Mouse (Mus musculus) brain, embryonic 14.5 days (tissue): ENCODE results near the gene 1700093K21Rik. TPM values are rescaled to one million over a fixed set of nuclear protein-coding genes. Genes with fewer than 3 reads are reported as not detected.
"Not testable (repeated sequence)": the region's sequence is repeated elsewhere in the genome, so short reads cannot be mapped to it uniquely, and the experiment has no call there.

Experiments used
- DNase-seq: peaks from one replicate; pipeline ENCODE4 v3.0.0-alpha.2; 2011; ENCODE audit warnings: low read depth
- CTCF ChIP-seq: fragments of 200-500 bp; IDR thresholded peaks from 2 replicates; pipeline ENCODE4 v1.5.1; 2012; ENCODE audit warnings: inconsistent platforms, mild to moderate bottlenecking, moderate library complexity, borderline replicate concordance; ENCODE audit not compliant: insufficient read depth, insufficient read length; ENCODE audit errors: extremely low read depth
- POLR2A ChIP-seq: fragments of 200-500 bp; IDR thresholded peaks from 2 replicates; pipeline ENCODE4 v1.6.1; 2012; ENCODE audit warnings: mild to moderate bottlenecking, inconsistent platforms, borderline replicate concordance; ENCODE audit not compliant: poor library complexity, insufficient read depth, insufficient read length, severe bottlenecking; ENCODE audit errors: extremely low read depth
- polyA plus RNA-seq: library from polyadenylated mRNA; depleted of rRNA; stranded (reverse); fragments of >200 nt; gene quantifications from 2 replicates; pipeline ENCODE4 v1.2.3, GENCODE M21; 2012; rRNA removed

1700093K21Rik gene
- polyA plus RNA-seq = 0.74 and 0.81 TPM in 2 replicates

DNA sequence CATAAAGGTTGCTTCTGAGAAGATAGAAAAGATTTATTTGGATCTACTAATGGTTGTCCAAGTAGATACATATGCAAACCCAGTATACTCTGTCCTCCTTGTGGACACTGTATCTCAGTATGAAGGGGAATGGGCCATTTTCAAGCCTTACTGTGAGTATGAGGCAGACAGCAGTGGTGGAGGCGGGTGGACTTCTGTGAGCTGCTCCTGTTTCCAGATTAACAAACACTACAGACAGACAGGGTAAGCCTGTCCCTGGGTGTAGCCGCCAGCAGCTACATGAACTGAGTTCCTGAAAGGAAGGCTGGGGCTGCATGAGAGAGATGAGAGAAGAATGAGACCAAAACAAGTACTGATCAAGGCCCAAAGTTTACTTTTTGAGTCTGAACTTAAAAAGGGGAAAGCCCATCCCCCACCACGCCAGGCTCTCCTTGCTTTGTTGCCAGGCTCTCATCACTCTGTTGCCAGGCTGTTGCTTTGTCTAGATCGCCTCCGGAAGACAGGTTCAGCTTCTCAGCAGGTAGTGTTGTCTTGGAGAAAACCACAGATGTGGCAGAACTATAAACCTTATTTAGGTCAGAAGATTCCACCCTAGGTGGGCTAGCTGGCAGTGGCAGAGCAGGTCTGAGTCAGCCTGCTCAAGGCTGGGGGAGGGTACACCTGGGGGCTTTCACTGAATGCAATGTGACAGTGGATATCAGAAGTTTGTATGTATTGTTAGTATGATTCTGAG is at the start of gene 1700093K21Rik:
Gene 1700093K21Rik, minus strand, starts transcription at position 683 of the 733 bp plus-strand sequence.
- DNase-seq = peak; percentile 9
- TF ChIP-seq CTCF (no peak), POLR2A (no peak)

DNA sequence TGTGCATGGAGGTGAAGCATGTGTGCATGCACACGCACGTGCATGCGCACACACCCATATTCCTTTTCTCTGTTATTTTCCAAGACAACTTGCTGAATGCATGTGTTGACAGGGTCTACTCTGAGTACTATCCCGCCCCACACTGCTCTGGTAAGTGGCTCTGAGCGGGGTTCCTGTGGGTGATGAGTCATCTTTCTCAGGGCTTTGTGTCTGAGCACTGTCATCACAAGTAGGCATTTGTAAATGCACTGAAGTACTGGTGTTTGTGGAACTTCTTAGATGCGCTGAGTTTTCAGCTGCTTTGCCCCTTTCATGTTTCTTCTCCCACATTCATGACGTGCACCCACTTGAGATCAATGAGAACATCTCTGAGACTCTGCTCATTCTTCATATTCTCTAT is 49.2 kb upstream of the 1700093K21Rik start:
- no peak for DNase-seq
- no peak for TF ChIP-seq POLR2A

DNA sequence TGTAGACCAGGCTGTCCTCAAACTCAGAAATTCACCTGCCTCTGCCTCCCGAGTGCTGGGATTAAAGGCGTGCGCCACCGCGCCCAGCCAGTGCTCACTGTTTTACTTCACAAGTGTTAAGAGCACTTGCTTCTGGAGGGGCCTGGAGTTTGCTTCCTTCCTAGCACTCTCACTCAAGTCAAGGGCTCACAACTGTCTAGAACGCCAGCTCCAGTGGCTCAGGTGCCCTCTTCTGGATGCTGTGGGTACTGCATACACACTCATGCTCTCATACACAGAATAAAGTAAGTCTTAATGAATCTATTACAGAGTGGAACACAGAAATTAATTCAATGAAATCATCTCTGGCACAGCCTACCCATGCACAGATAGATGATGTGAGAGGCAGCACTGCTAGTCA is 44.8 kb upstream of the 1700093K21Rik start:
- TF ChIP-seq POLR2A (no peak), CTCF (peak; percentile 79)
- peak; percentile 84 for DNase-seq

DNA sequence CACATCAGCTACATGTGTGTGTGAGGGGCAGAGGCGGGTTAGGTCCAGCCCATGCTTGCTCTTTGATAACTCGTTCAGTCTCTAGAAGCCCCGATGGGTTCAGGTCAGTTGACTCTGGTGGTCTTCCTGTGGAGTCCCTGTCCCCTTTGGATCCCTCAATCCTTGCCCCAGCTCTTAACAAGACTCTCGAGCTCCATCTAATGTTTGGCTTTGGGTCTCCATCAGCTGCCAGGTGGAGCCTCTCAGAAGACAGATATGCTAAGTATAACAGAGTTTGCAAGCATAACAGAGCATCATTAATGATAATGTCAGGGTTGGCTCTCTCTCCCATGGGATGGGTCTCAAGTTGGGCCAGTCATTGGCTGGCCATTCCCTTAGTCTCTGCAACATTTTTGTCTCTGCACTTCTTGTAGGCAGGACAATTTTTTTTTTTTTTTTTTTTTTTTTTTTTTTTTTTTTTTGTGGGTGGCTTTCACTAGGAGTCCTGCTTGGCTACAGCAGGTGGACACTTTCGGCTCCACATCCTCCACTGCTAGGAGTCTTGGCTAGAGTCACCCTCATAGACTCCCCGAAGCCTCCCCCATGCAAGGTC is 36.2 kb upstream of the 1700093K21Rik start:
- DNase-seq = peak; percentile 6
- no peak for TF ChIP-seq POLR2A
- no peak for TF ChIP-seq CTCF

DNA sequence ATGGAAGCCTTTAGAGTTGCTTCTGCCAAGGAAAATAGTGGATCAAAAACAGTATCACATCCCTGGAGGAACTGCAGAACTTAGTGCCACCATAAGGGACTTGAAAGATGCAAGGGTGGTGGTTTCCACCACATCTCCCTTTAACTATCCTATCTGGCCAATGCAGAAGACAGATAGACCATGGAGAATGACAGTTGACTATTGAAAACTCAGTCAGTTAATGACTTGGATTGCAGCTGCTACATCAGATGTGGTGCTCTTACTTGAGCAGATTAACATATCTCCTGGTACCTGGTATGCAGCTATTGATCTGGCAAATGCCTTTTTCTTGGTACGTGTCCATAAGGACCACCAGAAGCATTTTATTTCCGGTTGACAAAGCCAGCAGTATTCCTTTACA is 16.5 kb upstream of the 1700093K21Rik start:
- no peak for DNase-seq

DNA sequence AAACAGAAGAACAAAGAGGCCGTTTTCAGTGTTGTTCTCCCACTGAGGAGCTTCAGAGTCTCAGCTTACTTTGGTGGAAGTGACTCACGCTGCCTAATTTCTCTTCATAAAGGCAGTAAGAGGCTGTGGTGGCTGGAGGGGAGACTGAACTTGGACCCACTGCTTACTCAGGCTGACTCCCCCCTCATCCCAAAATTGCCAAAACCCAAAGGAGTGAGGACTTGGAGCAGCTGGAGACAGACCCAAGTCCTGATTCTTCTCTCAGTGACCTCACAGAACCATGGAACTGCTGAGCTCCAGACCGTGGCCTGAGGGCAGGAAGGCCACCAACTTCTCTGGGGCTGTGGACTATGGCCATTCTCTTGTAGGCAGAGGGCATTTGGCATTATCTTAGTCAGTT is 2.0 kb downstream of the 1700093K21Rik start:
- no peak for TF ChIP-seq CTCF
- no peak for TF ChIP-seq POLR2A

More for the DNA sequence above, 16.5 kb upstream of the 1700093K21Rik start:
- TF ChIP-seq POLR2A (no peak), CTCF (no peak)

DNA sequence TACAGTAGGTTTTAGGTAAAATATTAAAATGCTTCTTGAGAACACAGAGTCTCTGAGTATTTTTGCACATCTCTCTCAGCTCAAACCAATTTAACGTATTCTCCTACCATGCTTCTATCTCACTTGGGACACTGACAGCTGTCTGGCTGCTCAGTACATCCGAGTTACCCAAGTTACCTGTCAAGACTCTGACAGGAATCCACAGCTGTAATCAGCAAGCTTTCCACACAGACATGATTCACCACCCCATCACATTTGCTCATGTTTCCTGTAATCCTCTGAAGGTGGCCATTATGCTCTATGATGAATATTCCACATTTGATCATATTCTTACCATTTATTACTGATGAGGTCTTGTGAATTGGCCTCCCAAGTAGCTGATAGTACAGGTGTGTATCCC is 5.6 kb downstream of the 1700093K21Rik start:
- TF ChIP-seq CTCF (no peak), POLR2A (no peak)
- DNase-seq = no peak

More for the DNA sequence above, 2.0 kb downstream of the 1700093K21Rik start:
- no peak for DNase-seq

DNA sequence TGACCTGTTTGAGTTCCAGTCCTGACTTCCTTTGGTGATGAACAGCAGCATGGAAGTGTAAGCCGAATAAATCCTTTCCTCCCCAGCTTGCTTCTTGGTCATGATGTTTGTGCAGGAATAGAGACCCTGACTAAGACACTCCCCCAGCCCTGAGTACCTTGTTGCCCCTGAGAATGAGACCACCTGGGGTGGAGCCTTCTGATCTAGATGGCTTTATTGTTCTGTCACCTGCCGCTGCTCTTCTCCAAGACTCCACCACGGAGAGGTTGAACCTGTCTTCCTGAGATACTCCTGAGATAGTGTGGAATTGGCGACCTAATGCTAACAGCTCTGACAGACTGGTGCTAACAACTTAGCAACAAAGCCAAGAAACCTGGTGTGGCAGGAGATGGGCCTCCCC is 6.2 kb downstream of the 1700093K21Rik start:
- not testable (repeated sequence) for DNase-seq

DNA sequence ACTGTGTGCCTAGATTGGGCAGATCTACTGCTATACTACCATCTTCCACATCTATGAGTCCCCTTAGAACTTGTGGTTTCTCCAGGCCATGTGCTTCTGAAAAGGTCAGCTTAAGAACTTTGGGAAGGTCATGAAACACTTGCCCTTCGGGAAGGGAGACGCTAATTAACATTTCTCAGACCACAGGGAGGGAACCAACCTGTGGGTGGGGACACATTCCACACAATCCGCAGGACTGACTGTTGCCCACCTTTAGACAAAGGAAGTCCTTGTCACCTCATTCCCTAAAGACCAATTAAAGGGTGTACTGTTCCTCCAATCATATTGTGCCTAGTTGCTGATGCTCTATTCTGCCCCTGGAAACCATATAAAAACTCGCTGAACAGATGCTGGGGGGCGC is 16.2 kb downstream of the 1700093K21Rik start:
- DNase-seq = not testable (repeated sequence)

DNA sequence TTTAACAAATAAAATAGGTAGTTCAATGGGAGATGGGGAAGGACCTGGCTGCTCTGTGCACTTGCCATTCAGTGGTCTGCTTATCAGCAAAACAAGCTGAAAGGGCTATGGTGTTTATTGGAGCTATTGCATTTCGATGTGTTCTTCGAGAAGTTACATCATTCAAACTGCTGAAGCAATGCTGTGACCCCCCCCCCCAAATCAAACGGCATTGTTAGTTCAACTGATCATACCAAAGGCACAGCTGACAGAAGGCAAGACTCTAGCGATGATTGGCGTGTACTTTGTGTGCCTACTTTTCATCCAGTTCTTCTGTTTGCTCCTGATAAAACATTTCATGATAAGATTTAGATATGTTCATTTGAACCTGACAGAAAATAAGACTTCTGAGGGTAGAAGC is 22.3 kb downstream of the 1700093K21Rik start:
- TF ChIP-seq CTCF = no peak
- TF ChIP-seq POLR2A = no peak

DNA sequence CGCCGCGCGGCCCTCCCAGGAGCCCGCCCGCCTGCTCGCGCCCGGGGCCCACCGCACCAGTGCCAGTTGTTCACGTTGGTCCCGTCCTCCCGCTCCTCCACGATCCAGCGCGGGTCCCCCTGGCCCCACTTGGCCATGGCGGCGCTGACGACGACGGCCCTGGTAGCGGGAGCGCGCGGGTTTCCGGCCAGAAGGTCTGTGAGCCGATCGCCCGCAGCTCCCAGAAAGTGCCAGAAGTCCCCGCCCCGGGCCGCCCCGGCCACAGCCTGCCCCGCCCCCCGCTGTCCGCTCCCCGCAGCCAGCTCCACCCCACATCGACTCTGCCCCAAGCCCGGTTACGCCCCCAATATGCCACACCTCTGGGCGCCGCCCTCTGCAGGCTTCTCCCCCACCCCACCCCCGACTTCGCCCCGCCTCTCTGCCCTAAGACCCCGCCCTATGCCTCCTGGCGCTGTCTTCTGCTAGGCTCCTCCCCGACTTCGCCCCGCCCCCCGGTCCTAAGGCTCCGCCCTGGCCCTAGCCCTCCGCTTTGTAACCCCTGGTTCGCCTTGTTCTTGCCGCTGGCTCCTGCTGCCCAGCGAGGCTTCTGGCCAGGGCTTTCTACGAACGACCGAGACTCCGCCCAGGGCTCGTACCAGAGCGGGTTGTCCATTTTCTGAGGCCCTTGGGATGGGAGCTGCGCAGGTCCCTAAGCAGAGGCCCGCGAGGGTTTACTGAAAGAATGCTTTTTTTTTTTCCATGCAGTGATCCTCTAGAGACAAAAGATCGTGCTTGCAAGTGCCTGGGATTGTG is 23.0 kb downstream of the 1700093K21Rik start, which contains the start of gene Ahsa2:
Gene Ahsa2, minus strand, starts transcription at position 313 of the 792 bp plus-strand sequence.
- TF ChIP-seq CTCF = no peak
- peak; percentile 57; the same call in 1 of the 2 replicates for TF ChIP-seq POLR2A
- peak; percentile 99 for DNase-seq

More for the DNA sequence above, 22.3 kb downstream of the 1700093K21Rik start:
- no peak for DNase-seq

DNA sequence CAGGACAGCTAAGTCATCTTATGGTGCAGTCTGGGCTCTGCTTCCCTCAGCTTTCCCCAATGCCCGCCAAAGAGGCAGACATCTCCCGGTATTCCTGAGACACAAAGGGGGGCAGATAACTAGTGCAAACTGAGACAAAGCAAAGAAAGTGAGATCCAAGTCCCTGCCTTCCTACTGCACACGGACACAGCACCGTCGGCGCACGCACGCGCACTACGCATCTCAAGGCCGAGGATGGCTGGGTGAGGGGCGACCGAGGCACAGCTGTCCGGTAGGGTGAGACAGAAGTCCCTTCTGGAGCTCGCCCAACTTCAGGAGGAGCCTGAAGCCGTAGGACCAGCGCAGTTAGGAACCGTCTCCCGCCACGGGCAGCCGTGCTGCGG is 23.6 kb downstream of the 1700093K21Rik start:
- TF ChIP-seq POLR2A (no peak), CTCF (no peak)

More for the DNA sequence above, 23.6 kb downstream of the 1700093K21Rik start:
- DNase-seq = peak; percentile 94
